Mouse (Mus musculus): ENCODE data around the gene Gm20441. TPM values are rescaled to one million over a fixed set of nuclear protein-coding genes. Genes with fewer than 3 reads are reported as not detected.

The Gm20441 gene
- total RNA-seq, 2 experiments from 2014 or later = not detected

- no peak for ATAC-seq (replicated peaks; ENCODE audit: low FRiP score, poor library complexity, severe bottlenecking)
Observed at GRCm38 (mm10) chr10:75725449-75725848, 55.3 kb downstream of the Gm20441 start.

Other genes with a start within 250 kb of the Gm20441 start
- gene Lrrc75b, start 220.6 kb downstream of the Gm20441 start, total RNA-seq (2015; ENCODE audit: low replicate concordance) = not detected in 2 replicates
- not detected in 2 replicates for gene Lrrc75b, start 220.6 kb downstream of the Gm20441 start, total RNA-seq (2017; ENCODE audit: low replicate concordance)
- 1.3 and 3.6 TPM in 2 replicates for gene Ggt1, start 219.3 kb downstream of the Gm20441 start, total RNA-seq (2015; ENCODE audit: low replicate concordance)
- not detected in 2 replicates for gene Ggt1, start 219.3 kb downstream of the Gm20441 start, total RNA-seq (2017; ENCODE audit: low replicate concordance)
- gene Ggt5, start 191.6 kb downstream of the Gm20441 start, total RNA-seq (2015; ENCODE audit: low replicate concordance) = 0.42 and 1.3 TPM in 2 replicates
- gene Ggt5, start 191.6 kb downstream of the Gm20441 start, total RNA-seq (2017; ENCODE audit: low replicate concordance) = 4.9 and 6.6 TPM in 2 replicates
- gene Susd2, start 136.9 kb downstream of the Gm20441 start, total RNA-seq (2015; ENCODE audit: low replicate concordance) = 1.7 and 5.2 TPM in 2 replicates
- gene Susd2, start 136.9 kb downstream of the Gm20441 start, total RNA-seq (2017; ENCODE audit: low replicate concordance) = 3.8 and 4.0 TPM in 2 replicates
- 133 and 187 TPM in 2 replicates for gene Cabin1, start 16.6 kb downstream of the Gm20441 start, total RNA-seq (2015; ENCODE audit: low replicate concordance)
- gene Cabin1, start 16.6 kb downstream of the Gm20441 start, total RNA-seq (2017; ENCODE audit: low replicate concordance) = 246 and 264 TPM in 2 replicates
- 5.4 TPM in 1 of 2 replicates, not detected in the other for gene Ddt, start 7.5 kb downstream of the Gm20441 start, total RNA-seq (2015; ENCODE audit: low replicate concordance)
- gene Ddt, start 7.5 kb downstream of the Gm20441 start, total RNA-seq (2017; ENCODE audit: low replicate concordance) = 4.6 and 5.0 TPM in 2 replicates
- 0.42 TPM in 1 of 2 replicates, not detected in the other for gene Gstt3, start 460 bp upstream of the Gm20441 start, total RNA-seq (2015; ENCODE audit: low replicate concordance)
- gene Gstt3, start 460 bp upstream of the Gm20441 start, total RNA-seq (2017; ENCODE audit: low replicate concordance) = 0.51 TPM in 1 of 2 replicates, not detected in the other
- gene Gstt1, start 17.6 kb upstream of the Gm20441 start, total RNA-seq (2015; ENCODE audit: low replicate concordance) = 6.3 and 24.0 TPM in 2 replicates
- gene Gstt1, start 17.6 kb upstream of the Gm20441 start, total RNA-seq (2017; ENCODE audit: low replicate concordance) = 4.1 and 6.8 TPM in 2 replicates
- not detected in 2 replicates for gene Gstt4, start 41.6 kb upstream of the Gm20441 start, total RNA-seq (2015; ENCODE audit: low replicate concordance)
- gene Gstt4, start 41.6 kb upstream of the Gm20441 start, total RNA-seq (2017; ENCODE audit: low replicate concordance) = 0.84 TPM in 1 of 2 replicates, not detected in the other
- 7.9 and 8.8 TPM in 2 replicates for gene Gstt2, start 56.5 kb upstream of the Gm20441 start, total RNA-seq (2015; ENCODE audit: low replicate concordance)
- 2.4 and 11.0 TPM in 2 replicates for gene Gstt2, start 56.5 kb upstream of the Gm20441 start, total RNA-seq (2017; ENCODE audit: low replicate concordance)
- 47.2 and 79.7 TPM in 2 replicates for gene Mif, start 79.3 kb upstream of the Gm20441 start, total RNA-seq (2015; ENCODE audit: low replicate concordance)
- 48.1 and 65.8 TPM in 2 replicates for gene Mif, start 79.3 kb upstream of the Gm20441 start, total RNA-seq (2017; ENCODE audit: low replicate concordance)
- gene Derl3, start 112.5 kb upstream of the Gm20441 start, total RNA-seq (2015; ENCODE audit: low replicate concordance) = 1.7 TPM in 1 of 2 replicates, not detected in the other
- gene Derl3, start 112.5 kb upstream of the Gm20441 start, total RNA-seq (2017; ENCODE audit: low replicate concordance) = not detected in 2 replicates
- gene Smarcb1, start 140.7 kb upstream of the Gm20441 start, total RNA-seq (2015; ENCODE audit: low replicate concordance) = 9.4 and 16.9 TPM in 2 replicates
- gene Smarcb1, start 140.7 kb upstream of the Gm20441 start, total RNA-seq (2017; ENCODE audit: low replicate concordance) = 15.7 and 16.7 TPM in 2 replicates
- gene Chchd10, start 152.2 kb upstream of the Gm20441 start, total RNA-seq (2015; ENCODE audit: low replicate concordance) = 33.2 and 46.5 TPM in 2 replicates
- 27.2 and 33.2 TPM in 2 replicates for gene Chchd10, start 152.2 kb upstream of the Gm20441 start, total RNA-seq (2017; ENCODE audit: low replicate concordance)
- gene Mmp11, start 155.5 kb upstream of the Gm20441 start, total RNA-seq (2015; ENCODE audit: low replicate concordance) = not detected in 2 replicates
- gene Mmp11, start 155.5 kb upstream of the Gm20441 start, total RNA-seq (2017; ENCODE audit: low replicate concordance) = 1.1 TPM in 1 of 2 replicates, not detected in the other
- gene Gm867, start 159.7 kb upstream of the Gm20441 start, total RNA-seq (2015; ENCODE audit: low replicate concordance) = 91.3 and 110 TPM in 2 replicates
- gene Gm867, start 159.7 kb upstream of the Gm20441 start, total RNA-seq (2017; ENCODE audit: low replicate concordance) = 27.6 and 34.8 TPM in 2 replicates
- not detected in 2 replicates for gene Vpreb3, start 162.1 kb upstream of the Gm20441 start, total RNA-seq (2015; ENCODE audit: low replicate concordance)
- not detected in 2 replicates for gene Vpreb3, start 162.1 kb upstream of the Gm20441 start, total RNA-seq (2017; ENCODE audit: low replicate concordance)
- gene Gm5134, start 173.6 kb upstream of the Gm20441 start, total RNA-seq (2015; ENCODE audit: low replicate concordance) = not detected in 2 replicates
- 1.3 TPM in 1 of 2 replicates, not detected in the other for gene Gm5134, start 173.6 kb upstream of the Gm20441 start, total RNA-seq (2017; ENCODE audit: low replicate concordance)